Mouse (Mus musculus) heart, adult 2 months (tissue): ENCODE data around the gene Kirrel.

Source experiments
- CTCF ChIP-seq: fragments of 200-600 bp; IDR thresholded peaks from 2 replicates; pipeline ENCODE4 v1.8.1; 2022; ENCODE audit warnings: antibody characterized with exemption, mild to moderate bottlenecking, moderate library complexity
- EP300 ChIP-seq: fragments of 200-500 bp; IDR thresholded peaks from 2 replicates; pipeline ENCODE4 v1.6.1; 2011; ENCODE audit warnings: low read depth, low read length, control low read depth; ENCODE audit not compliant: insufficient read depth
- POLR2A ChIP-seq: fragments of 200-500 bp; IDR thresholded peaks from 2 replicates; pipeline ENCODE4 v1.6.1; 2011; ENCODE audit warnings: mild to moderate bottlenecking, low read depth, low read length, control low read depth; ENCODE audit not compliant: insufficient read depth

- TF ChIP-seq CTCF = no peak
- no peak for TF ChIP-seq EP300
- TF ChIP-seq POLR2A = no peak
Measured at GRCm38 (mm10) chr3:87163116-87163515, 11.4 kb downstream of the Kirrel start.
